Comparison of ENCODE assay signal across 29 mouse cellular contexts in the genomic region with DNA sequence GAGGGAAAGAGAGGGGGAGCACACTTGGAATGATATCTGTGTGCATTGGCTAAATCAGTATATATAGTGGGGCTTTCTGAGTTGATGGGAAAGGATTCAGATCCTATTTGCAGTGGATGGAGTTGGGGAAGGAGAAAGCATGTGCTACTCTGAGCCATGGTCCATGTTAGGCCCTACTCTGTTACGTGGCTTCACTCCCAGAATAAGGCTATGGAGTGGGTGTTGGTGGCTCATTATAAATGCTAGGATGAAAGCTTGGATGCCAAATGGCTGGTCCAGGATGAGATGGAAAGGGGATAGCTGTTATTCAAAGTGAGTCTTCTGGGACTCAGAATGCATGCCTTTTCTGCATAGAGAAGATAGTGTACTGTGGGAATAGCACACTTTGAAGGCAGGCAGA. TPM values are rescaled to one million over a fixed set of nuclear protein-coding genes. Genes with fewer than 3 reads are reported as not detected.
DNase-seq lines count a peak whose midpoint lies in the region; ATAC-seq lines count a peak whose summit lies in the region.
"Had no signal": no experiment of that assay in that cellular context is flagged by ENCODE, and none has a peak within 500 bp of the region (broad histone marks: within the 10 kb centered on the region; RNA-seq: fewer than 3 reads in every experiment).

No protein-coding gene starts in this region.

- no peak for DNase-seq in frontal cortex, adult 2 months (ENCODE audit: extremely low spot score in 1 of 2, low spot score in 1 of 2)
- peak; percentile 75 for DNase-seq in heart, adult 11 months
- no peak for DNase-seq in heart, postnatal 25 days (ENCODE audit: low spot score)
- DNase-seq in brain, adult 2 months (ENCODE audit: low read depth, low spot score): peak; percentile 45
- peak; percentile 21 for DNase-seq in telencephalon, adult 2 months (ENCODE audit: low read depth, low spot score)
- DNase-seq in ovary, adult 18-20 months (ENCODE audit: low spot score): no peak
- DNase-seq: adrenal gland, adult 2 months; adrenal gland, adult 8-10 months; adrenal gland, postnatal 10 days; adrenal gland, postnatal 14 days; adrenal gland, postnatal 25 days; adrenal gland, postnatal 36 days; B cell, adult 2 months; cerebellum, adult 11 months; cerebellum, adult 11-12 months; cerebellum, adult 18-20 months had no signal

- H3K9me3 ChIP-seq in midbrain, embryonic 16.5 days (replicated peaks; ENCODE audit: control insufficient read depth, low read length, poor library complexity, severe bottlenecking): no peaks in the 10 kb centered on the region
- H3K9me3 ChIP-seq: G1E had no signal

- H3K9ac ChIP-seq in midbrain, embryonic 16.5 days (ENCODE audit: low read depth, low read length): no peak overlapping the region

- intact Hi-C loops in heart, postnatal 25 days (cut with DNase I): no loop called here

- no peak overlapping the region for H3K4me2 ChIP-seq in midbrain, embryonic 16.5 days (ENCODE audit: low read length)

- H3K4me3 ChIP-seq in midbrain, embryonic 16.5 days (ENCODE audit: low read depth, low read length): no peak overlapping the region

- H3K27me3 ChIP-seq in midbrain, embryonic 16.5 days (ENCODE audit: control insufficient read depth, insufficient read depth, low read depth, low read length): no peaks in the 10 kb centered on the region

- no peaks in the 10 kb centered on the region for H3K4me1 ChIP-seq in midbrain, embryonic 16.5 days (ENCODE audit: control insufficient read depth, insufficient read depth, low read length)

- no peak overlapping the region for H3K27ac ChIP-seq in midbrain, embryonic 16.5 days (ENCODE audit: low read length)

- ATAC-seq in frontal cortex, adult (ENCODE audit: low TSS enrichment): peak; percentile 93
- no peak for ATAC-seq in midbrain, embryonic 16.5 days
- ATAC-seq: activated CD4-positive, CD25-positive, alpha-beta regulatory T cell, adult 4 months; CD4-positive, CD25-positive, alpha-beta regulatory T cell, adult 4 months; Patski had no signal

- 100% methylated on average over 1 of the region's 1 CpGs for WGBS in midbrain, embryonic 16.5 days

- H3K36me3 ChIP-seq in midbrain, embryonic 16.5 days (ENCODE audit: control insufficient read depth, insufficient read depth, low read length): no peaks in the 10 kb centered on the region
- H3K36me3 ChIP-seq: G1E had no signal

RNA-seq across cellular contexts. Expression of a gene that starts 13.0 kb away (rescaled TPM):
- not detected in 2 replicates for polyA plus RNA-seq in frontal cortex, adult 2 months (2012; rRNA removed)
- total RNA-seq in heart, postnatal 25 days (2021): not detected
- polyA plus RNA-seq in midbrain, embryonic 16.5 days (2015; fragmentation: Nextera tagmentation; extraction: Ambion mirVana): not detected in 2 replicates
- total RNA-seq: adrenal gland, adult 18-20 months; adrenal gland, adult 2 months; adrenal gland, adult 8-10 months; adrenal gland, postnatal 10 days; adrenal gland, postnatal 14 days; adrenal gland, postnatal 25 days; adrenal gland, postnatal 36 days; adrenal gland, postnatal 4 days; CH12.LX; ES-E14; MEL had no signal
- polyA plus RNA-seq: activated CD4-positive, CD25-positive, alpha-beta regulatory T cell, adult 4 months; adrenal gland, adult 2 months; brain, embryonic 14.5 days; CD4-positive, CD25-positive, alpha-beta regulatory T cell, adult 4 months; G1E; Patski had no signal

RNA-seq across cellular contexts. Expression of a gene that starts 17.4 kb away (rescaled TPM):
- 112 and 126 TPM in 2 replicates for polyA plus RNA-seq in frontal cortex, adult 2 months (2012; rRNA removed)
- under 1 TPM in 1 of 2 experiments, not detected in 1; 0.08 TPM for total RNA-seq in heart, postnatal 25 days (2021)
- 3.1 and 5.0 TPM in 2 replicates for polyA plus RNA-seq in midbrain, embryonic 16.5 days (2015; fragmentation: Nextera tagmentation; extraction: Ambion mirVana)
- total RNA-seq: adrenal gland, adult 18-20 months; adrenal gland, adult 2 months; CH12.LX; MEL had no signal
- polyA plus RNA-seq: activated CD4-positive, CD25-positive, alpha-beta regulatory T cell, adult 4 months; adrenal gland, adult 2 months; CD4-positive, CD25-positive, alpha-beta regulatory T cell, adult 4 months; G1E had no signal

RNA-seq across cellular contexts. Expression of a gene that starts 26.1 kb away (rescaled TPM):
- not detected in 2 replicates for polyA plus RNA-seq in frontal cortex, adult 2 months (2012; rRNA removed)
- not detected for total RNA-seq in heart, postnatal 25 days (2021)
- polyA plus RNA-seq in midbrain, embryonic 16.5 days (2015; fragmentation: Nextera tagmentation; extraction: Ambion mirVana): not detected in 2 replicates
- total RNA-seq: adrenal gland, adult 18-20 months; adrenal gland, adult 2 months; adrenal gland, adult 8-10 months; adrenal gland, postnatal 25 days; adrenal gland, postnatal 36 days; CH12.LX; ES-E14; MEL had no signal
- polyA plus RNA-seq: activated CD4-positive, CD25-positive, alpha-beta regulatory T cell, adult 4 months; adrenal gland, adult 2 months; brain, embryonic 14.5 days; C2C12; CD4-positive, CD25-positive, alpha-beta regulatory T cell, adult 4 months; G1E; Patski had no signal

RNA-seq across cellular contexts. Expression of a gene that starts 32.0 kb away (rescaled TPM):
- polyA plus RNA-seq in frontal cortex, adult 2 months (2012; rRNA removed): 0.02 and 0.36 TPM in 2 replicates
- not detected for total RNA-seq in heart, postnatal 25 days (2021)
- polyA plus RNA-seq in midbrain, embryonic 16.5 days (2015; fragmentation: Nextera tagmentation; extraction: Ambion mirVana): not detected in 2 replicates
- total RNA-seq: adrenal gland, adult 18-20 months; adrenal gland, adult 2 months; adrenal gland, adult 8-10 months; adrenal gland, postnatal 10 days; adrenal gland, postnatal 14 days; adrenal gland, postnatal 25 days; adrenal gland, postnatal 36 days; adrenal gland, postnatal 4 days; CH12.LX; ES-E14; MEL had no signal
- polyA plus RNA-seq: activated CD4-positive, CD25-positive, alpha-beta regulatory T cell, adult 4 months; adrenal gland, adult 2 months; brain, embryonic 14.5 days; C2C12; G1E; Patski had no signal

RNA-seq across cellular contexts. Expression of a gene that starts 33.1 kb away (rescaled TPM):
- 2.9 and 4.0 TPM in 2 replicates for polyA plus RNA-seq in frontal cortex, adult 2 months (2012; rRNA removed)
- under 1 TPM in 1 of 2 experiments, not detected in 1; 0.60 TPM for total RNA-seq in heart, postnatal 25 days (2021)
- not detected in 2 replicates for polyA plus RNA-seq in midbrain, embryonic 16.5 days (2015; fragmentation: Nextera tagmentation; extraction: Ambion mirVana)
- total RNA-seq: CH12.LX, ES-E14, G1E, MEL had no signal
- polyA plus RNA-seq: G1E, Patski had no signal

Comparison
In these comparisons a context has a peak if more than half of its experiments do, and no peak if none do; other contexts are left out.
1. DNase-seq: peak in heart, adult 11 months (single experiment), brain, adult 2 months (single experiment) and telencephalon, adult 2 months (single experiment); none in frontal cortex, adult 2 months (0 of 2), heart, postnatal 25 days (single experiment) and ovary, adult 18-20 months (single experiment).
2. RNA of a gene that starts 17.4 kb away (polyA plus RNA-seq): 112 to 126 TPM in frontal cortex, adult 2 months; 3.1 to 5.0 TPM in midbrain, embryonic 16.5 days; every median in the first group is over 10 times any median in the second.